Mouse (Mus musculus) kidney, adult 9 months (tissue): ENCODE results near the gene Arrdc4.

ENCODE experiments used
- DNase-seq: peaks from one replicate; pipeline ENCODE4 v3.0.0; 2022

The Arrdc4 gene

DNA sequence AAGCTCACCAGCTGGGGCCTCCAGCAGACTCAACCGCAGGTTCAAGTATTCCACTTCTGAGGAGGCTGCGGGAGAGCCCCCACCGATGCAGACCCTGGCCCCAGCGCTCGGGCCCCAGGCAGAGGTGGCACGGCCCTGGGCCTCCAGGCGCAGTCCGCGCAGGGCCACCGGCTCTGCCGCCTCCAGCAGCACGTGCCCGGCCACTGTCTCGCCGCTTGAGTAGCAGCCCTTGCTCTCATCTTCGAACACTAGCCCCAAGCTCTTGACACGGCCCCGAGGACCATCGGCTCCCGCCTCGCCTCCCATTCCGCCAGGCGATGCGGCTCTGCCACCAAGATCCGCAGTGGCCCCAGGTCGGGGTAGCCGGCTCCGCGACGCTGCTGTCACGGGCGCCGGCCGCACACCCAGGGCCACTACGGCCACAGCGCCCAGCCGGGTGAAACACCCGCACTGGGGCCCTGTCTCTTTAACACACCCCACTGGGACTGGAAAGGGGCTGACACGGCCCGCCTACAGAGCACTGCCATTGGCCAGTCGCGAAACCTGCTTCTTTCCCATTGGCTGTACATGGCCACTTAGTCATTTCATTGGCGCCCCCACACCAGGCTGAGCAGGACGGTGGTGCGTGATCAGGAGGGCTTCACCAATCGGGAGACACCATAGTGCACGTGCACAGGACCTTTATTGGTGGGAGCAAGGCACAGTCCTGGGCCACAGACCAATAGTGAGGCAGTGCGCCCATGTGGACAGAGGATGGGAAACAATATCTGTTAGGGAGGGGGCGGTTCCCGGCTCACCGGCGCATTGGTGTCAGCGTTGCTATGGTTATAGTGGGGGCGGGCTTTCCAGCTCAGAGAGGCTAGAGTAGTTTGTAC lies at the start of gene Arrdc4:
Arrdc4 (minus strand) TSS at position 481 of the 875 bp plus-strand sequence.
- peak; percentile 100 for DNase-seq

DNA sequence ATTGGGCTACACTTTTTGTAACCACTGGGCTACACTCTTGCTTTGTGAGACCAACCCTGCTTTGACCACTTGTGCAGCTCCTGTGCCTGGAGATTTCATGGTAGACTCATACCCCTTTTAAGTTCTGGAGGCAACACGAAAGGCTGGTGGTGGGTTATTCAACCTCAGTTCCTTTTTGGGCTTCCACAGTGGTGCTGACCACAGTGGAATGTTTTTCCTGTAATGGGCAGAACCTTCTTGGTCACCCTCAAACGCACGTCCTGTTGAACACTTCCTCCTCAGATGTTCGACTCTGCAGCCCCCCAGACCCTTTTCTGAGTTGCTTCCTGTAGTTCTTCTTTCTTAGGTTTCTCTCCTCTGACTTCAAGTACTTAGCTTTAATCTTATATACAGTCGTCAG lies 46.5 kb upstream of the Arrdc4 start:
- DNase-seq: no peak

DNA sequence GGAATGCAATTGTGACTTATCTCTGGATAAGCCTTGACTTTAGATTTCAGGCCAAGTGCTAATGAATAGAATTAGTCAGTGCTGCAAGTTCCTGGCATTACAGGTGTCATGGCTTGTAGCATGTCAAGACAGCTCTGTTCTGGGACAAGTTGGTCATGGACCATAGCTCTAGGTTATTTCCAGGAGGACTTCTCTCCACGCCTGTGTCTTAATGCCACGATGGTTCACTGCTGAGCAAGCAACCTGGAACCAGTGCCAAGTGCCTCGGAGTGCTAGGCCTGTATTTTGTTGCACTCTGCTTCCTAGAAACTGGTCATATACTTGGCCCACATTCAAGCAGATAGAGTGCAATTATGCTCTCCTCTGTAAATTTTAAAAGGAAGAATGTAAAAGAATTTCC lies 39.7 kb upstream of the Arrdc4 start:
- peak; percentile 12 for DNase-seq

DNA sequence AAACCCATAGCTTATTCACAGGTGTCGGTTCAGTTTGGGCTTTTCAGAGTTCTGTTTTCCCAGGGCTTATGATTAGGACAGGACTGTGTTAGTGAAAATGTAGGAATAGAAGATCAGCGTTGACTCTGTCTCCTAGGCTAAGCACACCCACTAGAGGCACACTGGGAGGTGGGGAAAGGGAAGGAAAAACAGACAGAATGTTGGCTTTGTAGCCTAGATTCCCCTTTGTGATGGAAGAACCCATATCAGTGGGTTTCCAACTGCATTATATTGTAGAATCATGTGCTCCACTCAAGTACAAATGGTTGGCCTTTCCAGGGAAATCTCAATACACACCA lies 22.7 kb upstream of the Arrdc4 start:
- no peak for DNase-seq

DNA sequence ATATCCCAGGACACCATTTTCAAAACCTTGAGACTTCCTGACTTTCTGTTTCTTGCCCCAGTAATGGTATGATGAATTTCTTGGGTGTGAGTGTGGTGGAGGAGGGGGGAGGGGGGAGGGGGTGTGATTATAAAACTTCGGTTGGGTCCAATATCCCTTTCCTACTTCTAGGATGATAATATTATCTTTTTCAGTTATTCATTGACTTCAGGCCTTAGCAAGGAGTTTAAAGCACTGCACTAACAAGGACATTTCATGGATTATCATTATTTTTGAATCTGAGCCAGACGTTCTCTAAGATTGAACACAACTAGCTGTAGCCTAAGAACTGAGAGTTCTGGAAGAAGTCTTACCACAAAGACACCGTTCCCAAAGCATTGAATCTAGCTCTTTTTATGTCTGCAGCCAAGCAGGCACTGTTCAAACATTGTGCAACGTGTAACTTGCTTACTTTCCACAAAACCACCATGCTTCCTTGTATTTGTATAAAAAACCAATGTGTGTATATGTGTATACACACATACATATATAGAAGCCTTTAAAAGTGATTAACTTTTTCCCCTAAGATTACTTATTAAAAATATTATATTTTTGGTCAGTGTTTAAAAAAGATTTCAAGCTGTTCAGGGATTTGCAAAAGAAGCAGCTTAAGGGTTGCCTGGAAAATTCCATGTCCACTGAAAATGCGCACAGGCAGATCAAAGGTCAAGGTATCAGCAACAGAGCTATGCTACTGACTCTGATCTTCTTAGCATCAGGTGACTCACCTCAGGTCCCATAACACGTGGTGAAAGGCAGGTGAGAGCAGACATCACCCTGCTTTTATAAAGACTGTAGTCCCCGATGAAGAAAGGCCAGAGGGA lies 22.1 kb upstream of the Arrdc4 start:
- peak; percentile 71 for DNase-seq

DNA sequence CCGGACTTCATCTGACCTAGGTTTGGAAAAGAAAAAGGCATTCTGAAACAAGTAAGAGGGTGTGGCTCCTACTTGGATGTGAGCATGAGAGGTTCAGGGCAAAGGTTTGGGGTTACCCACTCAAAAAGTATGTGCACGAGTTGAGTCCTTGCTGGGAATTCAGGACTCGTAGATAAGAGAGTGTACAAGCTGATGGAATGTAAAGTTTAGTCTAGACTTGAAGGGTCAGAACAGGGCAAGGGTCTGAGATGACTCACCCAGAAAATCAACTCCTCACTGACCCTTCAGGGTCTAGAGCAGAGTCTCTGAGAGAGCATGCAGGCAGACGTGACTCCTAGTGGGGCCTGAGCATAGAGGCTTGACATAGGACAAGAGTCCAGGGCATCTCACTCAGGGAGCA lies 16.9 kb upstream of the Arrdc4 start:
- DNase-seq: no peak

DNA sequence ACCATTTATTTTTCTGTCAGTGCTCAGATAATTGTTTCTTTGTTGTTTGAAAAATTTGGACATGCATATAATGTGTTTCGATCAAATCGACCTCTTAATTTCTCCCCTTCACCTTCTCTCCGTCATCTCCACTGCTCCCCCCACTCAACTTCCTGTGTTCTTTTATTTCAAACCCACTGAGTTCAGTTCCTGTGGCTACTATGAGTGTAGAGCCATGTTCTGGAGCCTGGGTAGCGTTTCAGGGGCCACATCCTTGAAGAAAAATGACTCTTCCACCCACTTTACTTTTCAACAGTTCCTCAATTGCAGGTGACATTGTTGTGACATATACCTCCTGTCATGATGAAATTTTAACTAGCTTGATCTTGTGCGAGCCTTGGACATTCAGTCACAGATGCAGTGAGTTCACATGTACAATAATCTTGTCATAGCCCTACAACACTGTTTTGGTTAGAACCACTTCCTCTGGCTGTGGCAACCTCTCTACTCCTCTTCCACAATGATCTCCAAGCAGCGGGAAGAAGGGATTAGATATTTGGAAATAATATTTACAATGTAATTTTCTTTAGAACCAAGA lies 10.2 kb upstream of the Arrdc4 start:
- no peak for DNase-seq

DNA sequence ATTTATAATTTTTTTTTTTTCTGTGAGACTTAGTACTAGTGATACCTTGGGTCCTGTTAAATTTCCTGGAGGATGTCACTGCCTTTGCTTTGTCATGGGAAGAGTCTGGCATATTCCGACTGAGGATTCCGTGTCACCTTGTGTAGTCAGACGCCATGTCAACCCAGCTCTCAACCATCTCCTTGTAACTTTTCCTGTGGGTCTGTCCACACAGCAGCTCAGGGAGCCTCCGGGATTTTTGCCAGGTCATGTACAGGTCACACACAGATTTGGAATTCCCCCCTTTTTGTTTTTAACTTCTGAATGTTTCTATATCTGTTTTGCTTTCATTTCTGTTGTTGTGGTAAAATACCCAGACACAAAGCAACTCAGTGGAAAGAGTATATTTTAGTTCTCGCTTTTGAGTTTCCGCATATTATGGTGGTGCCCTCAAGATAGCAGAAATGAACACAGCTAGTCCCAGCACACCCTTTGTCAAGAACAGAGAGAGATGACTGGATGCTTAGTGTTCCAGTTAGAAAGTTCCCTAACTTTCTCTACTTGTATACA lies 7.7 kb upstream of the Arrdc4 start:
- DNase-seq: peak; percentile 55

DNA sequence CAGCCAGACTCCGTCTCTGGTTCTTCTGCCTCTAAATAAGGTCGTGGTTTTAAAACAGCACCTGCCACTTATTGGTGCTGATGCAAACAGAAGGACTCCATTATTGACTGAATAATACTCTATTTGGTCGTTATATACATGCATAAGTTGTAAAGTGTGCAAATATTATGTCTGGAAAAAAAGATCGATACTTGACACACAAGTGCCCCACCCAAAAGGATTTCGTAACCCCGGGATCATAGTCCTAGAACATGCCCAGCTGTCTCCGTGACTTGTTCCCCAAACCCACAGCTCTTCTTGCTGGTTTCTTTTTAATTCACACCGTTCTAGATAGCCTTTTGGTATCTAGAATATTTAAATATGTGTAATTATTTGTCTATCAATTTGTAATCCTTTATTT lies 878 bp upstream of the Arrdc4 start:
- DNase-seq: peak; percentile 27

DNA sequence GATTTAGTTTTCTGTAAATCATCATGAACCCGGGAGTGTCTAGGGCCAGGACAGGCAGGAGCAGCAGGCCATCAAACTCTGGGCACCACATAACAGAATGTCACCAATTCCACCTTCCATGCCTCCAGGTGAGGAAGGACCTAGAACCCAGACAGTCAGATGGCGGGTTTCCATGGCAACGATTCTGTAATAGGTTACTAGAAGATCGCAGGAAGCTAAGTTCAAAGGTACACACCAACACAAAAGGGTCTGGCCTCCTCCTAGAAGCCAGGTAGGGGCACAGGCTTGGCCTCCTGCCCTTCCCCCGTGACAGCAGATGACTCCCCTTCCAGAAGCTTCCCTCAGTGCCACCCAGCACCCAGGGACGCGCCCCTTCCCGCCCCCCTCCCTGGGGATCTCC lies 680 bp downstream of the Arrdc4 start:
- DNase-seq: peak; percentile 81

DNA sequence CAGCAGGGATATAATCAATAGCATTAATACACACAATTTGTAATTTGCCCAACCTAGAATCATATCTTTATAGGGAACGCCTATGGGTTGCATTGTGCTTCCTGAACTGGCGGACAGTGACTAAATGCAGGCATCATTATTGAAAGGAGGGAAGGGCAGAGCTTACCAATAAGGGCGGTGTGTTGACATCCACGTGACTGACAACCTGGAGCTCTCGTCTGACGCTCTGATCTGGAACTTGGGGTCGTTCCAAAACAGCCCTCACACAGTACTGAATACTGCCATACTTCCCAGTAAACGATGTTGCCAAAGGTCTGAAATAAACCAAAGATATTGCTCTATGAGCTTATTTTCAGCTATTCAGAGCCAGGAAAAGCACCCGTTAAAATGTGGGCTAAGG lies 4.4 kb downstream of the Arrdc4 start:
- no peak for DNase-seq

DNA sequence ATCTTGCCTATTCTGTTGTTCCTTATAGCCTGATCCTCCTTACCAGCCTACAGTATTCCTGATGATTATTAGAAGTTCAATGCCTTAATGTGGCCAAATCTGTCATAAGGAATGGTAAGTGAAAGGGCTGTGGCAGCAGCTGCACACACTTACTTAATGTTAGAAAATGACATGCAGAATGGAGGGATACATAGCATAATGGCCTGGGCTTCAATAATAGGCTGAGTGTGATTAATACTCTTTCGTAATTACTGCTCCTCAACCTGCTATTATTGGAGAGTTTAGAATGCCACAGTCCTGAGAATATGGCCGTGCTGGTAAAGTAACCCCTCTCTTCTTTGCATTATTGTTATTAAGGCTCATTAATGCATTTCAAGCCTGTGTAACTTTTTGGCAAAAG lies 4.8 kb downstream of the Arrdc4 start:
- DNase-seq: no peak

DNA sequence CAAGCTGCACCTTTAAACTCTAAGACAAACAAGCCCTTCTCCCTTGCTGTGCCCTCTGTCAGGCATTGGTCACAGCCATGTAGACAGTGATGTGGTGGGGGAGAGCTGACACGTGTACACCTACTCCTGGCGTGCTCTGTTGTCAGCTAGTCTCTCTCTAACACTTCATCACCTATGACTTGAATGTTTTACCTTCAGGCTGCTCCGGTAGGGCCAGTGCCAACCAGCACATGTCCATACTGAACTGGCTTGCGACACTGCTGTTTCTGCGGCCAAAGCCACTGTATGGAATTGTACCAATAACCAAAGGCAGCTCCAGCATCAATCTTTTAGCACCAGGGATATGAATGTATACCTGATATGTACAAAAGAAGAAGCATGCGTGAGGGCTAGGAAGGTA lies 8.3 kb downstream of the Arrdc4 start:
- DNase-seq: no peak

DNA sequence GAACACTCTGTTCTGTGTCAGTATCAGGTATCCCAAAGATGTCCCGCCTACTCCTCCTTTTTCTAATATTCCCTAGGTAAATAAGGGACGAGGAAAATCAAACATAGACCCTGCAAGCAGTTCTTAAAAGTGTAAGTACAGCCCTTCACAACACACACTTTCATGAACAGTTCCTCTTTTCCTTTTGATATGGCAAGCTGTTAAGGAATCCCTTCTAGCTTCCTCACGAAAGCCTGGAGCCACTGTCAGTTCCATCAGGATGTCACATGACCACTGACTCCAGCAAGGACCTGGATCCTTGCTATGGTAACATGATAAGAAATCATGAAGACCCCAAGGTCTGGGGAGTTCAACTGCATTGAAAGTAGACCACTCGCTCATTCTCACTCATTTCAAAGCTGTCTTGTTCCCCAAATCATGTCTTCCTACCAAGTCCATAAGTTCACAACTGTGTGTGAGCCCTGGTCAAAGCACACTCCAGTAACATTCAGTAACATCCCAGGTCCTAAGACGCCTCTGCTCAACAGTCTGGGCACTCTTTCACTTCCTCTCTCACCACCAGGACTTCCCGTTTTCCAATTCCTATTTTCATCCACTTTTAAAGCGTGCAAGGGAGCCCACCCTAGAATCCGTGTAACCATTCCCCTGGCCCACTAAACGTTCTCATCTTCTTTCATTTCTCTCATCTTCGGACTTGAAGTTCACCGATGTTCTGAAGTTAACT lies 10.2 kb downstream of the Arrdc4 start:
- no peak for DNase-seq

DNA sequence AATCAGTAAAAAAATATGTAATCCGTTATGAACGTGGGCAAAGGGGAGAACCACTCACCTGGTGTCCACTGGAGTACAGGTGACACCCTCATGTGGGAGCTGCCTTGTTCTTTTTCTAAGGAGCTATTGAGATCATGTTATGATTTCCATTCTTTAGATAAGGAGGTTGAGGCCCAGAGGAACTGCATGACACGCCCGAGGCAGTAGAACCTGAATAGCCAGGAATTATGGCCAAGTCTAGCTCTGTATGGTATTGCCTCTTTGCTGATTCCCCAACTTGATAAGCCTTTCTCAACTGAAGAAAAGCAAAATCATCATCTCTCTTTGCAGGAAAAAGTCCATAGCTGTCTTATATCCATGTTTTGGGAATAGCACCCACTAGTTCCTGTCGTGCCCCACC lies 22.7 kb downstream of the Arrdc4 start:
- no peak for DNase-seq

DNA sequence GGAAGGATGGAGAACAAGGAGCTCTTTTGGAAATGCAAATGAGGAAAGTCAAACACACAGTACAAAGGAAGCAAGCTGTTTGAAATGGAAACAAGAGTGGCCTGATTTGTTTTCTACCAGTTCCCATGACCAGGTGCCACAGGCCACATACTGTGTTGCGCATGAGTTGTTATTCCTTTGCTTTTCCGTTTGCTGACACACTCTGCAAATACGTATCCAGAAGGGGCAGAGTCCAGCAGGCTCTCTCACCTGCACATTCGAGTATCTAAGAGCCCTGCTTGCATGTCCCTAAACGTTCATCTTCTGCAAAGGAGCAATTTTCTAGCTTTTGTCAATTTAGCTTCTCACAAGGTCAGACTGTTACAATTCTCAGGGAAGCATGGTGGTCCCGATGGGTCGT lies 24.3 kb downstream of the Arrdc4 start:
- DNase-seq: no peak

DNA sequence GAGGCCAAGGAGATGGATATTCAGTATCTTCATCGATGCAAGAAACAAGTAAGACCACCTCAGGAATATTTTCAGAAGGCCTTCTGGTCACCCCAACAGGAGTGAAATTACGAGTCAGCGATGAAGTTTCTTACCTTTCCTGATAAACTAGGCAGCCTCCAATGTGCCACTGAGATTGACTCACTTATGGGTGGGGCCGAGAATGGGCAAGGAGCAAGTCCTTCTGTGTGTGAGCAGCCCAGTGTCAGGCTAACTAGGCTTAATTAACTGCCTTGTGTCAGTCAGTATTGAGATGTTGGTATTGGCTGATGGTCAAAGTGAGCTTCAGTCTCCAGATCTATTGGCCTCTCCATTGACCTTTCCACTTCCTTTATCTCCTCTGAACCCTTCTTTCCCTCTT lies 27.5 kb downstream of the Arrdc4 start:
- no peak for DNase-seq

DNA sequence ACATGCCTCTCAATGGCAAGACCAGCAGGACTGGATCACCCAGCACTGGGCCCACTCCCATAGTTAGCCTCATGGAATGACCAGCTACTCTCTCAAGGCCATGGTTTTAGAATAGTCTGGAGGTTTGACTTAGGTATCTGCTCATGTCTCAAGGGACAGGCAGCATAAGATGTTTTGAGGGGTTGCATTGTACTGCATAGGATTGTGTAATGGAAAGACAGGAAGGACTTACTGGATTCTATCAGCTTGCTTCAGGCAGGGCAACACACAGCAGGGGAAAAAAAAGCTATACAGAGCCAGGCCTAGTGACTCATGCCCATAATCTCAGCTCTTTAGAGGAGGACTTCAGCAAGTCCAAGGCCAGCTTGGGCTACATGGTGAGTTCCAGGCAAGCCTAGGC lies 31.1 kb downstream of the Arrdc4 start:
- no peak for DNase-seq

DNA sequence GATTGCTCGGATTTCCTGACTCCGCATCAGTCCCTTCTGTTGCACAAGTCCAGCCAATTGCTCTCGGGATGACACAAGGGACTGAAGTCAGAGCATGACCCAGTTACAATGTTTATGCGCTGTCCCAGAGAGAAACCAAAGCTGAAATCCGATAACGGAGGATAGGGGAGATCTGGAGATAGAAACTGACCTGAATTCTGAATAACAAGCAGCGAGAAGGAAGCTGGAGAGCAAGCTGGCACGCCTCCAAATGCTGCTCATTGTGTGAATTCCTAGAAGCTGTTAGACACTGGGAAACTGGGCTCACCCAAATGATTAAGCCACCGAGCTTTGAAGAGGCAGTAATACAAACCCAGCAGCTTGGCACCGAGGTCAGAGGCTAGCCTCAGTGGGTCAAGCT lies 31.5 kb downstream of the Arrdc4 start:
- peak; percentile 52 for DNase-seq

DNA sequence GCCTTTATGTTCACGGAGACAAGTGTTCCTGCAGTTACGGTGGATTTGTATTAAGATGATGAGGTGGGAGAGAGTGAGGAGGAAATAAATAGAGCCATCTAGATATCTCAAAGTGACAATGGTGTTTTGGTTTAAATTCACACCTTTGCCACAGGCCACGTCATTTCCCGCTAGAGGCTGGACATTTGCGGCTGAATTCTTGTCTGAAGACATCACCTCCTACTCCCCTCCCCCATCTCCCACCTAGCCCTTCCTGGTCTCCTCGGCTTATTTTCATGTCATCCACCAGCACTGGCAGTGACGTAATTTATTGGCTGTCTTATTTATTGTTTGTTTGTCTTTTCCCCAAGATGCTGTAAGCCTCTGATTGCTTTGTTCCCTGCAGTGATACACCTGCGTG lies 32.1 kb downstream of the Arrdc4 start:
- no peak for DNase-seq

DNA sequence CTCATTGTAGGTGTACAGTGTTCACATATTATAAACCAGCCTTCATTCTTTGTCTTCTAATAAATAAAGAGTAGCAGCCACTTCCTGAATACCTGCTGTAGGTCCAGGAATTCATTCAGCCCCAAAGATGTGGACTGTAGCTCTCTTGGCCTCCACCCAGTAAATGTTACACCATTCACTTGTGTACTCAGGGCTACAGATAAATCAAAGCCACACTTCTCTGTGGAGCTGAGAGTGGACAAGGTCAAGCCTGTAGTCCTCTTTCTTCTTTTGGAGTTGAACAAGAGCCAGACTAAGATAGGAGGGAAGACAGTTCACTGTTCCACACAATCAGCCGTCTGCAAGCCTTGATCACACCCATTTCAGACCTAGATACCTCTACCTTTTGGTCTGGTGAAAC lies 36.1 kb downstream of the Arrdc4 start:
- no peak for DNase-seq

DNA sequence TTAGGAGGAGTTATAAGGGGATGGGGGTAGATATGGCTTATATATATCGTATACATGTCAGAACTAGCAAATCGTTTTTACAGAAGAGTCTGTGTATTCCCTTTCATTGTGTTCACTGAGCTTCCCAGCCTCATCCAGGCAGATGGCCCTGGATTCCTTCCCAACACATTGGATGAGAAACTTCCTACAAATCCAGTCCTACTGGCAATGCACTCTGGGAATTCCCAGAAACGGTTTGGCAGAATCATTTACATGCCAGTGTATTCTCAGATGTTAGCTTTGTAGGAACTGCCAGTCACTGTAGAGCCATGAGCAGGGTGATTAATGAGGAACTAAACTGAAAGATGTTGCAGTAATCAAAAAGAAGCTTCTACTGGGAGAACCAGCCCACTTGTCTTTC lies 36.6 kb downstream of the Arrdc4 start:
- DNase-seq: no peak

DNA sequence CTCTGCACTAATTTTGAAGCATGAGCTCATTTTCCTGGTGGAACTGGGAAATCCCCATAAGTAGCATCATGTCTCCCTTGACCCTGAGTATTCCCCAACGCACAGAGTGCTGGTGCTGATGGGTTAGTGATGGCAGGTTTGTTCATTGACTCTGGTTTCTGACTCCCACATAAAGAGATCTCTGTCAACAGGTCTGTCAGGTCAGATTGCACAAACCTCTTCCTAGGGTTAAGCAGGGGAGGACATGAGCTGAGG lies 39.8 kb downstream of the Arrdc4 start:
- DNase-seq: no peak
